Mouse (Mus musculus) T-helper 17 cell (primary cell): ENCODE results near the gene Fmo3.

Experiments
- in situ Hi-C, 2 experiments: fragments of 300-600 bp; cut with MboI, MseI; formaldehyde crosslinking; loops; 1 replicate in 1 of 2; 2 replicates in 1 of 2; pipeline ENCODE4 v1.15.1; 2025; ENCODE audit warnings: high pct_unique_total_duplicates in 2 of 2

Gene Fmo3

GRCm38 (mm10) chr1:162984428-162984827 is at the start of gene Fmo3:
TSS of gene Fmo3 (minus strand) at chr1:162984528.
- in situ Hi-C loops, result no loop called here

DNA sequence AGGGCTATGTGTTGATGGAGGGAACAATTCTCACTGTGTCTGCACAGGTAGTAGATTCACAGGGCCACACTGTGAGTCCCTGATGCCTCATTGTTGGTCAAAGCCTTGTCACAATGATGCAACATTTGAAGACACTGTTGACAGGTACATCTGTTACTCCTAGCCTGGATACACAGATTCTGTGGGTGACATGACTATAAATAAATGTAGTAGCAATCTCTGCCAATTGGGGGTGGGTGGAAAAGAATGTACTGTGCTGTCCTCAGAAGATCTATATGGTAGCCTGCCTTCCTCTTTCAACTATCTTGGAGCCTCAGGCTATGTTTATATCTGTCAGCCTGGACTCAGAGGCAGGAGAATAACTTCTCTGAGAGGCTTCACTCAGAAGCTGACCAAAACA is 38.7 kb upstream of the Fmo3 start:
- in situ Hi-C loops, result no loop called here

DNA sequence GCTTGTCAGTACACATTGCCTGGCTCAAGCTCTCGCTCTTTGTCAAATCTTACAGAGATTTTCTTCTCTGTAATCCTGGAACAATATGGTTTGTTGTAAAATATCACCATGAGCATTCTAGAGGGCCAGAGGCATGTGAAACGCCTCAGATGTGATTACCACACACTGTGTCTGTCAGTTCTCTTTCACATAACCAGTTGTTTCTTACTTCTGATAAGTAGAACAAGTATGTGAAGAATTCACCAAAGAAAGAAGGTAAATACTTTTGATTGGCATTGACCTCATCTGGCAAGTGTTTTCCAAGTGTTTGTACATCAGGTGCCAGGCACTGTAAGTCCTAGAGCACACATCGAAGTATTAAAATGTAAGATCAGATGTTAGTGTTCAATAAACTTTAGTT is 24.9 kb upstream of the Fmo3 start:
- in situ Hi-C loops, result no loop called here

DNA sequence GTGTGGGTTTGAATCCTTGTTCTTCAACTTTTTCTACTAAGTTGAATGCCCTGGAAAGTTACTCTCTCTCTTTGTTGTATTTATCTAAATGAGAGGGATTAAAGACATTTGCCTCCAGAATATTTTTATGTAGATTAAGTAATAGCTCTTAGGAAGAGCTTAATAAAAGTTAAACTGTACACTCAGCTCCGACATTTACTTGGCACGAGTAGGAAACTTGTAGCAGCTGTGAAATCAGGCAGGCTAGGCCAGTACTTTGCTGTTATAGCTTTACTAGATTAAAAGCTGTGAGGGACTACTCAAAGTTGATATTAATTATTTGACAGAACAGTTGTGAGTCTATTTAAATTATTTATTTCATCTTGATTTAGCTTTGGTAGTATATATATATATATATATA is 19.2 kb upstream of the Fmo3 start:
- in situ Hi-C loops, result no loop called here

DNA sequence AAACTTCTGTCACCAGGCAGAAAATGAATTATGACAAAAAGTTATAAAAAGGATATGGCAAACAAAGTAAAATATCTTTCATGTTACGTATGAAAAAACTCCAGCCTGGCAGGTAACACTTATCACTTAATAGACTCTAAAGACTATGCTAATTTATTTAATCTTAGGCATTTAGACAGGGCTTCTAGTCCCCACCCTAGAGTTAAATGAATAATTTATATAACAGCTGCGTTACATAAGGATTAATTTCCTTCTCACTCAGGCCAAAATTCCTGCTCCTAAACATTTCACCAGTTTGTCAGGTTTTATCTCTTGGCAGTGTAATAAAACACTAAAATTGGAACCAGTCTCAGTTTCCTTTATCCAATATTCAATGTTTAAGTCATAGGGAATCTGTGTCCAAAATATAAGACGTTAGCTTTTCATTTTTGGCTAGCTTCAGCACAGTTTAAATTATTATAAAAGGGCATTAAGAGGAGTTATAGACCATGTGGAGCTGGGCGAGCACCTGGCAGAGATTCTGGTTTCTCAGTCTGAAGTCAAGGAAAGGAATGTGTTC is 17.0 kb upstream of the Fmo3 start:
- in situ Hi-C loops, result no loop called here

DNA sequence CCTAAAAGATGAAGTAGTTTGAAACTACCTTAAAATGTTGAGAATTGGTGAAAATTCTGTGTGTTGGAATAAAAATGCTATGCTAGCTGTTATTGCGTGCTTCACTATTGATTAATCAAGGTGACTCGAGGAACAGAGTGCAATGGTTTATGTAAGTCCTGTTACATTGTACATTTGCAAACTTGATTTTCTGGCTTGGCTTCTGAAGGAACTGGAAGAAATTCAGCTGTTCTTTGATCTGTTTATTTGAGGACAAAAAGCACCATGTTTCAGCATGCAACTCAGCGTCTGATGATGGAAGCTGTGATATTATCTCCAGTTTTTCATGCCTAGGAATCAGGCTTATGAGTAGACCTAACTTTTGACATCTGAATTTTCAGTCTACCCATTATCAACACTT is 3.2 kb upstream of the Fmo3 start:
- in situ Hi-C loops, result no loop called here

DNA sequence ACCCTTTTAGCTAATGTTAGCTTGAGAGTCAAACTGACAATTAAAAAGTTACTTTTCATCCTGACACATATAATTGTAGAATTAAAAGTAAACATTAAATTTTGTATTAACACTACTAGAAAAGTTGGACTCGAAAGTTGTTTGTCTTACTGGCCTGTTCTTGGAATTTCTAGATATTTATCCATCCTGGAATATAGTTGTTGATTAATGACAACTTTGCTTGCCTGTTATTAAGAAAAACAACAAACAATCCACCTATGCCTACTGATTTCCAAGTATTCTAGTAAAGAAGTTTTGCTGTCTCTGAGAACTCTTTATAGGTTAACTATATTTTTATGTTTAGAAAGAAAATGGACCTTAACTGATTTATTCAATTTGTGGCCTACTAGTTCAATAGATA is 2.4 kb upstream of the Fmo3 start:
- in situ Hi-C loops, result no loop called here

- in situ Hi-C loops, result no loop called here
Observed at GRCm38 (mm10) chr1:162986121-162986748, 1.9 kb upstream of the Fmo3 start.

- in situ Hi-C loops, result no loop called here
Observed at GRCm38 (mm10) chr1:162963556-162963955, 20.8 kb downstream of the Fmo3 start.

DNA sequence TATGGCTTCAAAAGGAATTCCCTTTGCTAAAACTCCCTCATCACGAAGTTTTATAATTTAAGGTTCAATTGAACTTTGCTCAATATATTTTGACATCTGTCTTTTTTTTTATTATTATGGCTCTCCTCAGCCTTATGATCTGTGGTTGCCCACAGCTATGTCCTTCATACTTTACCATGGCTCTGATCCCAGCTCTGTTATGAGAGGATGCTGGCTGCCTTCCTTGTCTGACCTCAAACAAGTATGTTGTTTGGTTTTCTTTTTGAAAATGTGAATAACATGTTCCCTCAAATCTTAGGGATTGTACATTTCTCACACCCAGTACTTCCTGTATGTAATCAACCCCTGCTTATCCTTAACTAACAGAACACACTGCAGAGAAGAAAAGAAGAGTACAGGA is 26.9 kb downstream of the Fmo3 start:
- in situ Hi-C loops, result no loop called here

DNA sequence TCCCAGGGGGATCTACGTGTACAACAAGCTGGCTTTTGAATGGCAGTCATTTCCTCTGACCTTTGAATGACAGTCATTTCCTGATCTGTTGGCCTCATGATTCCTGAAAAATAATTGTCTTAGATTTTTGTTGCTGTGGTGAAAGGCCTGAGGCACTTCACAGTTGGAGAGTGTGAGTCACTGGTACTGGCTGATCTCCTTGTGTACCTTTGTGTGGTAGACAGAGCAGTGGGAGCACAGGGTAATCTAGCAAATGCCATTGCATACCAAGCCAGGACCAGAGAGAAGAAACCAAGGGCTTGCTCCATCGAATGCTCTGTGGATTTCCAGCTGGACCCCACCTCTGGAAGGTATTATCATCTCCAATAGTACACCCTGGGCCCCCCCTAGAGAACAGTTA is 31.2 kb downstream of the Fmo3 start:
- in situ Hi-C loops, result no loop called here

DNA sequence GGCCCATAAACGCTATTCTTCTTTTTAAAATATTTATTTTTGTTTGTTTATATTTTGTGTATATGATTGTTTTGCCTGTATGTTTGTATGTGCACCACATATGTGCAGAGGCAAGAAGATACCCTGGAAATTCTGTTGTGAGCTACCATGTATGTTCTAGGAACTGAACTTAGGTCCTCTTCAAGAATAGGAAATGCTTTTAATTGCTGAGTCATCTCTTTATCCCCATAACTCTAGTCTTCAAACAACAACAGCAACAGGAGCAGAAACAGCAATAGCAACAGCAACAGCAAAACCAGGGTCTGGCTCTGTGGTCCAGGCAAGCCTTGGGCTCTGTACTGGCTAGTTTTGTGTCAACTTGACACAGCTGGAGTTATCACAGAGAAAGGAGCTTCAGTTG is 34.6 kb downstream of the Fmo3 start:
- in situ Hi-C loops, result no loop called here

DNA sequence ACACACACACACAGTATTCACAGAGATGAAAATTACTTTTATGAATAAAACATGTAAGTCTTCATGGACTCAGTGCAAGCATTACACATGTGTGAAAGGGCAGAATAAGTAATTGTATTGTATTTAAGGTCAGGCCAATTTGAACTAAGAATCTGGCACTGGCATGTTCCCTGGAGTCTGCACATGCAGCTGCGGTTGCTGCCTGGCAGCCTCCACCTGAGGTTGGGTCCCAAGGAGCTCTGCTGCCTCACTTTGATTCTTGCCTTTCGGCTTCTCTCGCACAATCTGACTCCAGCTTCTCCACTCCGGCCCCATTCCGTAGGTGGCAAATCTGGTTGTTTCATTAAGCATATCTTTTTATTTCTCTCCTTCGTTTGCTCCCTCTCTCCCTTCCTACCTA is 36.4 kb downstream of the Fmo3 start:
- in situ Hi-C loops, result no loop called here

DNA sequence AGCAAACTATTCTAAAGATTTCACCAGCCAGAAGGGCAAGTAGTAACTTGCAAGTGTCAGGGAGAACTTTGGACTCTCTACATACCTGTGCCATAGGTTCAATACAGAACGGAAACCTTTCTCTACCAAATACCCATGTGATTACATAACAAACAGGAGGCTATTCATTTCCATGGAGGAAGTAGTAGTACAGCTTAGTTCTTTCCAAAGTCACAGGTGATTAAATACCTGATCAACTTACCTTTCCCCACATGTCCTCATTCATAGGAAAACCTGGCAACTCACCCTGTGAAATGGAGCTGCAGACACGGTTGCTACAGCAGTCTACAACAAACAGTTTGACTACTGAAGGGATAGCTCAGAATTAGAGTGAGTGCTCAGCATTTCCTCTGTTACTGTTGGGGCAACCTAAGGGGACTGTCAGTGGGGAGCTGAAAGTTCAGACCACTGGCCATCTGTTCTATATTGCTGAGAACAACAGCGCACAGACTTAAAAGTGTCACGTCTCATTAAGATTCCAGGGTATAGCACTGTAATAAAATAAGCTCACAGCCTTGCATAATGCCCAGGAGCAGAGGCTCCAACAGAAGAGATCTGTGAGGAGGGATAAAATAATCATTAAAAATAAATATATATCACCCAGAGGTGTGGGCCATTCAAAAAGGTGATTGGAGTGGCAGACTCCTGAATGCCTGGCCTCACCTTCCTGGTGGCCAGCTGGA is 37.3 kb downstream of the Fmo3 start:
- in situ Hi-C loops, result no loop called here

DNA sequence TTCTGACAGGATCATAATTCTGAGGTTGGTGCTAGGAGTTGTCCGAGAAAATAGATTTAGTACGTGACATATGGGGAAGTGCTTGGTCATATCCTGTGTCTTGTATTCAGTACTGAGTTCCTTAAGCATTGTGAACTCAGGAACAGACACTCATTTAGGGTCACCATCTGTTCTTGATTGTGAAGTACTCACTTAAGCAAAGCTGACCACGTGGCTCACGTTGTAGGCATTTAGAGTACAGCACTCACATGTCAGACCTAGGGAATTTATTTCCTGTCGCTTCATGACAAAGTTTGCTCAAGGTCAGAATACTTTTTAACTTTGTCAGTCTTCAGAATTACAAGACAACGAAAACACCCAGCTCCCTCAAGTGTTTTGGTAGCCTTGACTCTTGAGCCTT is 40.6 kb downstream of the Fmo3 start:
- in situ Hi-C loops, result no loop called here

DNA sequence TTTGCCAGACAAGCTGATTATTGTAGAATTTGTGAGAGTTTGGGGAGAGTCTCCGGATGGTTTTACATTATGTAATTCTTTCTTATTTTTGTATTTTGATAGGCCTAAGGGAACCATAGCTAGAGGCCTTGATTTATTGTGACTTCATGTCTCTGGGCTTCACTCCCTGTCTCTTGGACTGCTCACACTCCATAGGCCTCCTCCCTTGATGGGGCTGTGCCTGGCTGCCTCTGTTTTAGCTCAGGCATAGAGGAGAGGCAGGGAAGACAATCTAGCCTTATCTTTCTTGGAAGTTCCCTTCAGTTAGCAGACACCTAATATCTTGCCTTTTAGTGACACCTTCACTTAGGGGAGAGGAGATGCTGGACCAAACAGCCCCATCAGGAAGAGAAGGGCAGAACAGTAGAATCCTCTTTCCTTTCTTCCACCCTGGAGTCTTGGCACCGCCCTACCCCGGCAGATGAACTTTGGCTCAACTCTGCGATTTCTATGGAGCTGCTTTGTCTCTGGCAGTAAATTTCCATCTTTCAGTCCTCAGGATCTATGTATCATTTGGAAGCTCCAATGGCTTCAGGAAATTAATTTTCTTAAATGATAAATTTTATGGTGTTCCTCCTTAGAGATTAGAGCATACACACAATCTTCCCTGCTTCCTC is 45.5 kb downstream of the Fmo3 start:
- in situ Hi-C loops, result no loop called here

DNA sequence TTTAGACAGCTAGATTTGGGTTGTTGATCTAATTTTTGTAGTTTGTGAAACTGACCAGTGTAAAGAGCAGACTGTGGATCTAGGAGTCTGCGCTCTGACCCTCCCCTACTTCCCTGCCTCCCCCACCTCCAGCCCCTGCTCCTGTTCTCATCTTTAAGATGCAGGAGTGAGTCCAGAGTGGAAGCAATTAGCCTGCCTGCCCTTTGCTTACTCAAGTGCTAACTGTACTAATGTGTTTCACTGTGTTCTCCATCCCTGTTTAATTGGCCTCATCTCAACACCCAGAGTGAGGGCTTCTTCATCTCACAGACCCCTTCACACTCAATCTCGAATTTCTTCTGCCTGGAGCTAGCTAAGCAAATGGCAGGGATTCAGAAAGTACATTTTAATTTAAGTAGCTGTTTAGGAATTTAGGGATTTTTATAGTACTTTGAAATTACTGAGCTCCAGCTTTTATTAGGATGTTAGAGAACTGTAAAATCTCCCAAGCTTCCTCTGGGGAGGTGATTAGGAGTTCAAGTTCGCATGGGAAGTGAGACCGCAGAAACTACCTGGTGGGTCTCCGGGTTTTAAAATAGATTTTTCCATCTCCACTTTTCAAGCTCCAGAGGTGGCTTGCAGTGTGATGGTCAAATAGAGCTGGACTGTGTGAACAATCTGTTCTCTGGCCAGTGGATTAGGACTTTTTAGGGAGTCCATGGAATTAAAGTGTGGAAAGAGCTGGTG is 46.2 kb downstream of the Fmo3 start:
- in situ Hi-C loops, result no loop called here

DNA sequence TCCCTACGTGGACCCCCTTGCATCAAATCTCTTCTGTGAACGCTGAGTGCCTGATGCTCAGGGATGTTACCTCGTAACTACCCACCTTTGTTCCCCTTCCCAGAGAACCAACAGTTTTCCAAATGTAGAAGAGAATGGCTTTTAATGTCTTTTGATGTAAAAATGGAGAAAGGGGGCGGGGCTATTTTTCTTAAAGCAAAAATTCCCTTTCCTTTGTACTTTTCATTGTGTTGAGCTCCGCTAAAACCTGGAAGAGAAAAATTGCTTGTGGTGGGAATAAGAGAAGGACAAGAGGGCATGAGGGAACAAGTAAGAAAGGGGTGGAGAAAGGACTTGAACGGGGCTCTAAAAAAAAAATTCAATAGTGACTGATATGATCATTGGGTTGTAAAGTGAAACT is 46.9 kb downstream of the Fmo3 start, which contains the start of gene Fmo6:
Fmo6 (minus strand) TSS at position 101 of the 400 bp plus-strand sequence.
- in situ Hi-C loops, result no loop called here

DNA sequence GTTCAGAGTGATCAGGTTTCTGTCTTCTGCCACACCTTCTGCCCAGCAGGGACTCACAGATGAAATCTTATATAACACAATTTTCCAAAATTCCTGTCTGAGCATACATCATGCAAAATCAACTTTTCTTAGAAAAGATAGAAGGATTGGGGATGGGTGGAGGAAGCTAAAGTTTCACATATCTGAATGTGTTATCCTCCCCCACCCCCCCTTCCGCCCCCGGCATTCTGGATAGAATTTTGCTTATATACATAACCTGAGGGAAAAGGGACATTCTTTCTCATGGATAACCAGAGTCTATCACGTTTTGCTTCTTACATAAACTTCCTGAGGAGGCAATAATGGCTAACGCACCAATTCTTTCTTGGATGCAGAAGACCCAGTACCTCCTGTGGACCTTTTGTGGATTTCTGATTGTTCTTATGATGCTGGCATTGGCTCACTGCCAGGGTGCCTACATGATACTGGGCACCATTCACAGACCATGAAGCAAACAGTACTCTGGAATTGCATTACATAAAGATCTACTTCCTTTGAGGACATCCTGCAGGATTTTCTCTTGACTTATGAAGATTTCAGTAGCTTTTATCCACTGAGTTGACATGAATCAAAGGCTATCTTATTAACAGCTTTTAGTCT is 49.8 kb downstream of the Fmo3 start:
- in situ Hi-C loops, result no loop called here

GRCm38 (mm10) chr1:162932386-162932785 is 51.9 kb downstream of the Fmo3 start:
- in situ Hi-C loops, result no loop called here

DNA sequence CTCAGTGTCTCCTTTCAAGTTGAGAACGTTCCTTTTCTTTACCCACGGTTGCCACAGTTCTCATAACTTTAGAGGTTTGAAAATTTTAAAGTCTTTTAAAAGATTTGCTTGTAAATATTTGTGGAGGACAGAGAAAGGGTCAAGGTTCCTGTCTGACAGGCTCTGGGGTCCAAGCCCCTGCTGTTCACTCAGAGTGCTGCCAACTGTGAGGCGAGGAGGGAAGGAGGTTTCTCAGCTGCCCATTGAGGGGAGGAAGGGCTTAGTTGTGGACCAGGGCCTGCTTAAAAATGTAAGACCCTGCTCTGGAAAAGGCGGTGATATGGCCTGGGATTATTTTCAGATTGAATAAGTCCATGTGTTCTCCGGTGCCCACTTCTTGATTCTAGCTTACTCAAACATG is 52.4 kb downstream of the Fmo3 start:
- in situ Hi-C loops, result no loop called here
